Mouse (Mus musculus) bone marrow, adult 2 months (tissue): ENCODE measurements at regions not wholly inside any gene's neighbourhood (a gene's known extent, or its start where the extent isn't known, plus 50 kb on each side); places are given as distances from the start of the nearest gene placed in this dataset.

Source experiments
- CTCF ChIP-seq: fragments of 200-500 bp; IDR thresholded peaks from 2 replicates; pipeline ENCODE4 v1.5.1; 2011; ENCODE audit warnings: low read length, control low read depth; ENCODE audit not compliant: control insufficient read depth, insufficient read depth
- POLR2A ChIP-seq: fragments of 200-500 bp; IDR thresholded peaks from 2 replicates; pipeline ENCODE4 v1.6.1; 2011; ENCODE audit warnings: low read depth, mild to moderate bottlenecking, control low read depth, low read length, borderline replicate concordance; ENCODE audit not compliant: control insufficient read depth

DNA sequence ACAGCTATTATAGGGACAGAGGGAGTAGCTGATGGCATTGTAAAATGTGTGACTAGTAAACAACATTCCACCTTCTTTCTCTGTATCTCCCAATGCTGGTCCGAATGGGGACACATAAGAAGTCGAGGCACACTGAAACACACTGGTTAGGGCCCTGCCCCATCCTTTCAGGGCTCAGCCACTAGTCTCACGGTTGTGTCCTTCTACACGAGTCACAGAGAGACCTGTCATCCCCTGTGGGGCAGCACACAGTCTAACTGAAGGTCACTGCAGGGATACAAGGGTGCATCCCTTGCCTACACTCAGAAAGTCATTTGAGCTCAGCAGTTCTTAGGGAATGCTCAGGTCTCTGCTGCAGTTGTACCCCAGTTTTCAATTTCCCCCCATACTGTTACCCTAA, 93.6 kb upstream of the Klf7 start:
- TF ChIP-seq POLR2A (no peak), CTCF (no peak)
